Mouse (Mus musculus) mouse trophoblast stem cell (cell line): ENCODE measurements around the gene Coil.
"Not testable (repeated sequence)": the region's sequence is repeated elsewhere in the genome, so short reads cannot be mapped to it uniquely, and the experiment has no call there.

Experiments
- in situ Hi-C, 2 experiments: fragments of 300-500 bp; cut with MseI, MboI; formaldehyde crosslinking; loops; 2 replicates in 1 of 2; 3 replicates in 1 of 2; pipeline ENCODE4 v1.15.1; 2025

The Coil gene

GRCm38 (mm10) chr11:89038496-89038895, 68.4 kb downstream of the Coil start:
- in situ Hi-C loops: no loop called here

DNA sequence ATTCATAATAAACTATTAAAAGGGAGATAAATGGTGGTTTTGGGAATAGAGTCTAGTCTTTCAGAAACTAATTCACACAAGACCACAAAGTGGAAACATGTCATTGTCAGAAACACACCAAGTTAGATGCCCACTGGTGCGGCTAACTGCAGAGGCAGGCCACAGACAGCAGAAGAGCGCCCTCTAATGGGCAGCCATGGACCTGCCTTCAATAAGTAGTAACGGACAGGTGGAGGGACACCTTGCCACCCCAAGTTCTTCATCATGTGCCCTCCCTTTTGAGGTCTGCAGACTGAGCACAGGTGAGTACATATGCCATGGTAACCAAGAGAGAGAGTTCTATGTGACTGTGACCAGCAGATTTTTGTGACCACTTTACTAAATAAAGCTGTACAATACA, 69.3 kb downstream of the Coil start:
- in situ Hi-C loops: no loop called here

DNA sequence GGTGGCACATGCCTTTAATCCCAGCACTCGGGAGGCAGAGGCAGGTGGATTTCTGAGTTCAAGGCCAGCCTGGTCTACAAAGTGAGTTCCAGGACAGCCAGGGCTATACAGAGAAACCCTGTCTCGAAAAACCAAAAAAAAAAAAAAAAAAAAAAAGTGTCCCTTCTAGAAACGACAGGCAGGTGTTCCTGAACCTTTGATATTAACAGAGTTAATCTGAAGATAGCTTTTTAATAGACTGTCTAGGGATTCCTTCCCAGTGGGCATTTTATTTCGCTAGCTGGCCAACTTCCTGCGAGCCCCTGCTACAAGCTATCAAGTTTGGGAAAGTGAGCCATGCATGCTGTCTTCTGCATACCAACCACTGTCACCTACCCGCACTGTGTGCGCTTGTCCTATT, 71.0 kb downstream of the Coil start:
- in situ Hi-C loops: not testable (repeated sequence)
